Mouse (Mus musculus) thymus, adult 2 months (tissue): ENCODE data around the gene Zfp420. TPM values are rescaled to one million over a fixed set of nuclear protein-coding genes. Genes with fewer than 3 reads are reported as not detected.

ENCODE experiments used
- DNase-seq: peaks from one replicate; pipeline ENCODE4 v3.0.0; 2021
- H3K27ac ChIP-seq: fragments of 200-500 bp; 2 replicates; pipeline ENCODE4 v1.5.1; 2012; ENCODE audit warnings: low read length, control low read depth; ENCODE audit not compliant: control insufficient read depth, insufficient read depth
- H3K27me3 ChIP-seq: fragments of 200-500 bp; 2 replicates; pipeline ENCODE4 v1.6.1; 2012; ENCODE audit warnings: mild to moderate bottlenecking, low read length, moderate library complexity, mixed read lengths; ENCODE audit not compliant: control insufficient read depth, insufficient read depth
- H3K36me3 ChIP-seq: fragments of 200-500 bp; 2 replicates; pipeline ENCODE4 v1.6.1; 2012; ENCODE audit warnings: mild to moderate bottlenecking, low read length, moderate library complexity; ENCODE audit not compliant: control insufficient read depth, insufficient read depth
- H3K4me1 ChIP-seq: fragments of 200-500 bp; replicated peaks from 2 replicates; pipeline ENCODE4 v1.6.1; 2012; ENCODE audit warnings: low read length; ENCODE audit not compliant: control insufficient read depth, insufficient read depth
- H3K4me3 ChIP-seq: fragments of 200-500 bp; 2 replicates; pipeline ENCODE4 v1.5.1; 2012; ENCODE audit warnings: mild to moderate bottlenecking, low read length, control low read depth, moderate library complexity; ENCODE audit not compliant: control insufficient read depth, insufficient read depth
- CTCF ChIP-seq: fragments of 200-500 bp; IDR thresholded peaks from 2 replicates; pipeline ENCODE4 v1.5.1; 2012; ENCODE audit warnings: mild to moderate bottlenecking, control low read depth, low read length, moderate library complexity, borderline replicate concordance; ENCODE audit not compliant: control insufficient read depth, poor library complexity, insufficient read depth; ENCODE audit errors: extremely low read depth
- POLR2A ChIP-seq: fragments of 200-500 bp; IDR thresholded peaks from 2 replicates; pipeline ENCODE4 v1.6.1; 2012; ENCODE audit warnings: mild to moderate bottlenecking, low read length, control low read depth, moderate library complexity; ENCODE audit not compliant: control insufficient read depth, poor library complexity, insufficient read depth; ENCODE audit errors: extremely low read depth
- WGBS: fragments of 180-500 bp; shearing (Covaris S2); methylation state at CpG from one replicate; pipeline ENCODE4 v1.1.7; 2018; 5-methylcytosine and 5-hydroxymethylcytosine counted together
- polyA plus RNA-seq: library from polyadenylated mRNA; depleted of rRNA; stranded (reverse); fragments of >200 nt; gene quantifications from 2 replicates; pipeline ENCODE4 v1.2.3, GENCODE M21; 2012

Zfp420 gene
- polyA plus RNA-seq, 1 experiment: 1.5 TPM

- Histone ChIP-seq H3K36me3 (peaks cover 18% of the 10 kb centered on the region), H3K4me3 (no peak overlapping the region), H3K27me3 (no peaks in the 10 kb centered on the region), H3K27ac (no peak overlapping the region), H3K4me1 (no peaks in the 10 kb centered on the region)
- no peak for TF ChIP-seq POLR2A
- TF ChIP-seq CTCF: no peak
- no peak for DNase-seq
- WGBS: over 99% methylated on average over 7 of the region's 7 CpGs
Measured at GRCm38 (mm10) chr7:29890501-29890900, 30.7 kb downstream of the Zfp420 start.

- WGBS: 99% methylated on average over 4 of the region's 4 CpGs
- no peak for DNase-seq
- peaks cover 29% of the 10 kb centered on the region for H3K36me3 ChIP-seq
- H3K27me3 ChIP-seq: no peaks in the 10 kb centered on the region
- H3K4me3 ChIP-seq: no peak overlapping the region
- H3K4me1 ChIP-seq: no peaks in the 10 kb centered on the region
- no peak overlapping the region for H3K27ac ChIP-seq
- TF ChIP-seq CTCF: no peak
- no peak for TF ChIP-seq POLR2A
Measured at GRCm38 (mm10) chr7:29892756-29893155, 33.0 kb downstream of the Zfp420 start.

DNA sequence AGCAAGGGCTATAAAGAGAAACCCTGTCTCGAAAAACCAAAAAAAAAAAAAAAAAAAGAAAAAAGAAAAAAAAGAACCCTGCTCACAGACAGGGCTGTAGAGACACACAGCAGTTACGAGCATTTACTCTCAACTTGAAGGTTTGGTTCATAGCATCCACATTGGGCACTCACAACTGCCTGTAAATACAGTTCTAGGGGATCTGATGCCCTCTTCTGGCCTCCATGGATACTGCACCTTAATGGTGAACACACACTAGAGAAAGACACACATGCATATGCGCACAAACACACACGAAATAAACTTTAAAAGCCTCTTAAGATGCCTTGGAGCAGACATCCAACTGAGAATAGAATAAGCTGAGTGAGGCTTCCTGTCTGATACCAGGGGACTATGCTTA, 38.6 kb downstream of the Zfp420 start:
- 90% methylated on average over 4 of the region's 4 CpGs for WGBS

DNA sequence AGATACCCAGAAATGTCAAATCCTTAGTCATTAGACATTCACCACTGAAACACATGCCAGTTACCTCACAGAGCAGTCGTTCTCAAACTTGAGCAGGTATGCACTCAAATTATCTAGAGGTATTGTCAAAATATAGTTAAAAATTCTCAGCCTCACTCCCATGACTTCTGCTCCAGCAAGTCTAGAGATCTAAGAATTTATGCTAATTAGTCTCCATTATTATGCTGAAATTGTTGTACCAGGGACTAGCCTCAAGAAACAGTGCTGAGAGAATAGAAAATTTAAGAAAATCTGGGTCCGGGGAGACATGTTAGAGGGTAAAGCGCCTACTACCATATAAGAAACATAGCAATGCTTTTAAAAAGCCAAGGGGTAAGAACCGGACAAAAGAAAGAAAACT, 44.3 kb downstream of the Zfp420 start:
- H3K4me1 ChIP-seq: peaks cover 4% of the 10 kb centered on the region; the same call in 1 of the 2 replicates
- WGBS: 96% methylated on average over 4 of the region's 4 CpGs
- no peak for DNase-seq
- no peaks in the 10 kb centered on the region for H3K27me3 ChIP-seq
- H3K27ac ChIP-seq: no peak overlapping the region
- no peak overlapping the region for H3K4me3 ChIP-seq
- H3K36me3 ChIP-seq: peaks cover 9% of the 10 kb centered on the region
- TF ChIP-seq POLR2A (no peak), CTCF (no peak)

More for the DNA sequence above, 38.6 kb downstream of the Zfp420 start:
- no peak for TF ChIP-seq POLR2A
- TF ChIP-seq CTCF: no peak
- no peaks in the 10 kb centered on the region for H3K4me1 ChIP-seq
- peaks cover 46% of the 10 kb centered on the region for H3K36me3 ChIP-seq
- H3K27me3 ChIP-seq: no peaks in the 10 kb centered on the region
- no peak overlapping the region for H3K27ac ChIP-seq
- DNase-seq: no peak
- H3K4me3 ChIP-seq: no peak overlapping the region

DNA sequence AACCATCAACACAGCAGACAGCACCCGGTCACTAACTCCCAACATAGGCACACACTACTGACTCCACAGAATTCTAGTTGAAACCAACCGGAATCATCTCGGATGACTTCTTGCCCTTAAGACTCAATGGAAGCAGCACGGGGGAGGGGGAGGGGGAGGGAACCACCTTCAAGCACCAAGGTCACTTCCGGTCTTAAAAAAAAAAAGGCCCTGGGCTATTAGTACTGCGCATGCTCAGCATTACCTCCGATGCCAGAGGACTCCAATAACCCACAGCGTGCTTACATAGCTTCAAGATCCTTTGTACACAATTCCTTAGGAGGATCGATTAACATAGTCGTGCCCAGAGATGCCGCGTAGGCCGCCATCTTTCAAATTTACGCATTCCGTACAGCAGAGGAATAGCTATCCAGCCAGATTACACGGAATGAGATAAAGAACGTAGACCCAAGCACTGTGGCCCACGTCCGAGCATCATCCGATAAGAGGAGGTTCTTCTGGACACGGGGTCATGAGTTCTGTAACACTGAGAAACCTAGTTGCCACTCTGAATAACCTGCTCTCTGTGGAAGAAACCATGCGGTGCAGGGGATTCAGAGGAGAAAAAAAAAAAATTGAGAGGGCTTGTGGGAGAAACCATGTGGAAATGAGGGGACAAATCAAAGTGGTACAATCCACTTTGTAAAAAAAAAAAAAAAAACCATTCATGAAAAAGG, 46.3 kb downstream of the Zfp420 start, which contains the start of gene Zfp27:
Gene Zfp27 (minus strand): TSS at position 607 of the 716 bp plus-strand sequence.
- H3K4me3 ChIP-seq: peak within 1 kb of the TSS; percentile 61
- H3K27me3 ChIP-seq: no peaks in the 10 kb centered on the region
- WGBS: under 1% methylated on average over 22 of the region's 22 CpGs
- TF ChIP-seq POLR2A: no peak
- TF ChIP-seq CTCF: no peak
- no peaks in the 10 kb centered on the region for H3K36me3 ChIP-seq
- H3K4me1 ChIP-seq: peaks cover 4% of the 10 kb centered on the region; the same call in 1 of the 2 replicates
- DNase-seq: peak; percentile 48
- H3K27ac ChIP-seq: peak within 1 kb of the TSS; percentile 82

DNA sequence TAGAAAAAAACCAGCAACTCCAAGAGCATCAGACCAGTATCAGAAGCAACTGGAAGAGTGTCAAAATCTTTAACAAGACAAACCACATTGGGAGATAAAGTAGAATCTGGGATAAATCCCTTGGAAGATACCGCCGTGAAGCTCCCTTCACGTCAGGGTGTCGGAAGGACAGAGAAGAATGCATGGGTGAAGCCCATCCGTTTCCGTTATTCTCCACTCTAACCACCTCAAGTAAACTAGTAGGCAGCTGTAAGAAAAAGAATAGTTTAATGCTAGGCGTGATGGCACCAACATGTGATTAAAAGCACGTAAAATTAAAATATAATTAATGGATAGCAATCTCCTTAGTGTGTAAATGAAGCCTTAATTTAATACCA, 46.9 kb downstream of the Zfp420 start:
- whole genome bisulfite sequencing: 34% methylated on average over 8 of the region's 8 CpGs
- TF ChIP-seq CTCF: no peak
- TF ChIP-seq POLR2A: no peak
- H3K27ac ChIP-seq: peak overlapping the region; percentile 51

More for the DNA sequence above, 46.9 kb downstream of the Zfp420 start:
- H3K4me1 ChIP-seq: peaks cover 4% of the 10 kb centered on the region; the same call in 1 of the 2 replicates
- H3K36me3 ChIP-seq: no peaks in the 10 kb centered on the region
- no peak overlapping the region for H3K4me3 ChIP-seq
- no peaks in the 10 kb centered on the region for H3K27me3 ChIP-seq
- no peak for DNase-seq
